Mouse (Mus musculus): Measurements from ENCODE around the gene Idh3a. TPM values are rescaled to one million over a fixed set of nuclear protein-coding genes. Genes with fewer than 3 reads are reported as not detected.

Idh3a gene
- polyA plus RNA-seq, 1 experiment from 2014 or later = 104 TPM

GRCm38 (mm10) chr9:54630905-54631304 lies 44.8 kb downstream of the Idh3a start:
- H3K27ac ChIP-seq (replicated peaks) = no peak overlapping the region
- no peaks in the 10 kb centered on the region for H3K36me3 ChIP-seq
- H3K27me3 ChIP-seq = no peaks in the 10 kb centered on the region
- ATAC-seq (ENCODE audit: insufficient number of reproducible peaks, low FRiP score, low TSS enrichment, low read depth) = no peak
- no peak overlapping the region for H3K4me3 ChIP-seq (replicated peaks)
- H3K4me1 ChIP-seq = no peaks in the 10 kb centered on the region
- H3K9me3 ChIP-seq (replicated peaks) = no peaks in the 10 kb centered on the region
- H3K9ac ChIP-seq = no peak overlapping the region
- H3K4me2 ChIP-seq (replicated peaks) = no peak overlapping the region

- ATAC-seq (ENCODE audit: insufficient number of reproducible peaks, low FRiP score, low TSS enrichment, low read depth) = no peak
- Histone ChIP-seq H3K27me3 (no peaks in the 10 kb centered on the region), H3K27ac (replicated peaks) (no peak overlapping the region), H3K4me3 (replicated peaks) (no peak overlapping the region), H3K4me1 (no peaks in the 10 kb centered on the region), H3K36me3 (no peaks in the 10 kb centered on the region), H3K9me3 (replicated peaks) (no peaks in the 10 kb centered on the region), H3K4me2 (replicated peaks) (no peak overlapping the region), H3K9ac (no peak overlapping the region)
- 48% methylated on average over 2 of the region's 2 CpGs for WGBS
These were observed 47.3 kb downstream of the Idh3a start for GRCm38 (mm10) chr9:54633401-54633800.

- Histone ChIP-seq H3K4me3 (replicated peaks) (no peak overlapping the region), H3K9me3 (replicated peaks) (no peaks in the 10 kb centered on the region), H3K27ac (replicated peaks) (no peak overlapping the region), H3K9ac (no peak overlapping the region), H3K4me2 (replicated peaks) (no peak overlapping the region), H3K4me1 (no peaks in the 10 kb centered on the region), H3K27me3 (no peaks in the 10 kb centered on the region), H3K36me3 (no peaks in the 10 kb centered on the region)
- 57% methylated on average over 5 of the region's 5 CpGs for WGBS
- no peak for ATAC-seq (ENCODE audit: insufficient number of reproducible peaks, low FRiP score, low TSS enrichment, low read depth)
These were observed 51.6 kb downstream of the Idh3a start for GRCm38 (mm10) chr9:54637510-54638314.

GRCm38 (mm10) chr9:54639192-54639591 lies 53.1 kb downstream of the Idh3a start:
- no peak overlapping the region for H3K4me2 ChIP-seq (replicated peaks)

GRCm38 (mm10) chr9:54641548-54641947 lies 55.4 kb downstream of the Idh3a start:
- Histone ChIP-seq H3K27ac (replicated peaks) (no peak overlapping the region), H3K4me3 (replicated peaks) (no peak overlapping the region), H3K4me2 (replicated peaks) (no peak overlapping the region), H3K4me1 (0 out of 2 replicates have a peak, but pooled peaks cover 4% of the 10 kb centered on the region), H3K27me3 (no peaks in the 10 kb centered on the region), H3K36me3 (no peaks in the 10 kb centered on the region), H3K9me3 (replicated peaks) (no peaks in the 10 kb centered on the region), H3K9ac (no peak overlapping the region)
- no peak for ATAC-seq (ENCODE audit: insufficient number of reproducible peaks, low FRiP score, low TSS enrichment, low read depth)
- whole genome bisulfite sequencing = 65% methylated on average over 3 of the region's 3 CpGs

More at GRCm38 (mm10) chr9:54639192-54639591, 53.1 kb downstream of the Idh3a start:
- 43% methylated on average over 2 of the region's 2 CpGs for WGBS
- no peak overlapping the region for H3K27ac ChIP-seq (replicated peaks)
- H3K27me3 ChIP-seq = no peaks in the 10 kb centered on the region
- no peak overlapping the region for H3K9ac ChIP-seq
- no peak for ATAC-seq (ENCODE audit: insufficient number of reproducible peaks, low FRiP score, low TSS enrichment, low read depth)
- H3K9me3 ChIP-seq (replicated peaks) = no peaks in the 10 kb centered on the region
- H3K4me1 ChIP-seq = 0 out of 2 replicates have a peak, but pooled peaks cover 4% of the 10 kb centered on the region
- no peak overlapping the region for H3K4me3 ChIP-seq (replicated peaks)
- no peaks in the 10 kb centered on the region for H3K36me3 ChIP-seq

GRCm38 (mm10) chr9:54642149-54642548 lies 56.0 kb downstream of the Idh3a start:
- no peak overlapping the region for H3K4me2 ChIP-seq (replicated peaks)
- H3K4me1 ChIP-seq = 0 out of 2 replicates have a peak, but pooled peaks cover 4% of the 10 kb centered on the region
- no peak overlapping the region for H3K27ac ChIP-seq (replicated peaks)
- no peaks in the 10 kb centered on the region for H3K27me3 ChIP-seq
- ATAC-seq (ENCODE audit: insufficient number of reproducible peaks, low FRiP score, low TSS enrichment, low read depth) = no peak
- 68% methylated on average over 2 of the region's 2 CpGs for WGBS
- no peaks in the 10 kb centered on the region for H3K36me3 ChIP-seq
- H3K4me3 ChIP-seq (replicated peaks) = no peak overlapping the region
- no peaks in the 10 kb centered on the region for H3K9me3 ChIP-seq (replicated peaks)
- H3K9ac ChIP-seq = no peak overlapping the region

GRCm38 (mm10) chr9:54642556-54642955 lies 56.4 kb downstream of the Idh3a start:
- H3K36me3 ChIP-seq = no peaks in the 10 kb centered on the region
- H3K9ac ChIP-seq = no peak overlapping the region
- no peak for ATAC-seq (ENCODE audit: insufficient number of reproducible peaks, low FRiP score, low TSS enrichment, low read depth)
- no peak overlapping the region for H3K4me2 ChIP-seq (replicated peaks)
- 71% methylated on average over 4 of the region's 4 CpGs for WGBS
- H3K27ac ChIP-seq (replicated peaks) = no peak overlapping the region
- 0 out of 2 replicates have a peak, but pooled peaks cover 4% of the 10 kb centered on the region for H3K4me1 ChIP-seq
- no peaks in the 10 kb centered on the region for H3K9me3 ChIP-seq (replicated peaks)
- no peaks in the 10 kb centered on the region for H3K27me3 ChIP-seq
- no peak overlapping the region for H3K4me3 ChIP-seq (replicated peaks)

GRCm38 (mm10) chr9:54643179-54643578 lies 57.0 kb downstream of the Idh3a start:
- H3K9me3 ChIP-seq (replicated peaks) = no peaks in the 10 kb centered on the region
- 73% methylated on average over 7 of the region's 7 CpGs for WGBS
- 0 out of 2 replicates have a peak, but pooled peaks cover 4% of the 10 kb centered on the region for H3K4me1 ChIP-seq
- H3K9ac ChIP-seq = no peak overlapping the region
- H3K27ac ChIP-seq (replicated peaks) = no peak overlapping the region
- ATAC-seq (ENCODE audit: insufficient number of reproducible peaks, low FRiP score, low TSS enrichment, low read depth) = peak; percentile 52; the same call in 1 of the 2 replicates
- H3K27me3 ChIP-seq = no peaks in the 10 kb centered on the region
- no peaks in the 10 kb centered on the region for H3K36me3 ChIP-seq
- no peak overlapping the region for H3K4me3 ChIP-seq (replicated peaks)
- no peak overlapping the region for H3K4me2 ChIP-seq (replicated peaks)

GRCm38 (mm10) chr9:54645530-54645929 lies 59.4 kb downstream of the Idh3a start:
- H3K9ac ChIP-seq = no peak overlapping the region
- no peaks in the 10 kb centered on the region for H3K36me3 ChIP-seq
- H3K4me3 ChIP-seq (replicated peaks) = no peak overlapping the region
- ATAC-seq (ENCODE audit: insufficient number of reproducible peaks, low FRiP score, low TSS enrichment, low read depth) = no peak
- H3K4me1 ChIP-seq = 0 out of 2 replicates have a peak, but pooled peaks cover 4% of the 10 kb centered on the region
- no peaks in the 10 kb centered on the region for H3K27me3 ChIP-seq
- 84% methylated on average over 6 of the region's 6 CpGs for WGBS
- no peaks in the 10 kb centered on the region for H3K9me3 ChIP-seq (replicated peaks)
- H3K4me2 ChIP-seq (replicated peaks) = no peak overlapping the region
- H3K27ac ChIP-seq (replicated peaks) = no peak overlapping the region

GRCm38 (mm10) chr9:54646252-54646651 lies 60.1 kb downstream of the Idh3a start:
- H3K9ac ChIP-seq = no peak overlapping the region
- H3K4me3 ChIP-seq (replicated peaks) = no peak overlapping the region
- no peaks in the 10 kb centered on the region for H3K9me3 ChIP-seq (replicated peaks)
- WGBS = 69% methylated on average over 9 of the region's 9 CpGs
- H3K27me3 ChIP-seq = no peaks in the 10 kb centered on the region
- no peaks in the 10 kb centered on the region for H3K36me3 ChIP-seq
- H3K27ac ChIP-seq (replicated peaks) = no peak overlapping the region
- H3K4me1 ChIP-seq = 0 out of 2 replicates have a peak, but pooled peaks cover 4% of the 10 kb centered on the region
- no peak overlapping the region for H3K4me2 ChIP-seq (replicated peaks)
- no peak for ATAC-seq (ENCODE audit: insufficient number of reproducible peaks, low FRiP score, low TSS enrichment, low read depth)

GRCm38 (mm10) chr9:54647456-54647855 lies 61.3 kb downstream of the Idh3a start:
- Histone ChIP-seq H3K4me1 (0 out of 2 replicates have a peak, but pooled peaks cover 4% of the 10 kb centered on the region), H3K36me3 (no peaks in the 10 kb centered on the region), H3K27me3 (no peaks in the 10 kb centered on the region), H3K4me3 (replicated peaks) (no peak overlapping the region), H3K9me3 (replicated peaks) (no peaks in the 10 kb centered on the region), H3K4me2 (replicated peaks) (no peak overlapping the region), H3K27ac (replicated peaks) (no peak overlapping the region), H3K9ac (no peak overlapping the region)
- 59% methylated on average over 2 of the region's 2 CpGs for WGBS
- no peak for ATAC-seq (ENCODE audit: insufficient number of reproducible peaks, low FRiP score, low TSS enrichment, low read depth)

- H3K4me3 ChIP-seq (replicated peaks) = no peak overlapping the region
- H3K9ac ChIP-seq = no peak overlapping the region
- no peak overlapping the region for H3K27ac ChIP-seq (replicated peaks)
- no peaks in the 10 kb centered on the region for H3K4me1 ChIP-seq
- WGBS = 72% methylated on average over 1 of the region's 1 CpGs
- H3K4me2 ChIP-seq (replicated peaks) = no peak overlapping the region
- no peaks in the 10 kb centered on the region for H3K9me3 ChIP-seq (replicated peaks)
- no peaks in the 10 kb centered on the region for H3K36me3 ChIP-seq
- ATAC-seq (ENCODE audit: insufficient number of reproducible peaks, low FRiP score, low TSS enrichment, low read depth) = no peak
- no peaks in the 10 kb centered on the region for H3K27me3 ChIP-seq
These were observed 63.2 kb downstream of the Idh3a start for GRCm38 (mm10) chr9:54649360-54649759.

Measured in embryonic facial prominence, embryonic 15.5 days (tissue).